Mouse (Mus musculus): ENCODE measurements around the gene Srrm1. TPM values are rescaled to one million over a fixed set of nuclear protein-coding genes. Genes with fewer than 3 reads are reported as not detected.

Srrm1 gene
- polyA plus RNA-seq, 1 experiment from 2014 or later, result 201 TPM

GRCm38 (mm10) chr4:135293813-135294212 is 59.3 kb downstream of the Srrm1 start:
- no peak overlapping the region for H3K4me2 ChIP-seq
- H3K9ac ChIP-seq, result no peak overlapping the region
- H3K4me3 ChIP-seq (ENCODE audit: low read depth, low read length), result no peak overlapping the region
- no peak overlapping the region for H3K27ac ChIP-seq (ENCODE audit: low read depth)
- peaks cover 7% of the 10 kb centered on the region; the same call in 1 of the 2 replicates for H3K4me1 ChIP-seq (ENCODE audit: insufficient read depth)
- TF ChIP-seq CTCF (IDR thresholded peaks at IDR 0.05; ENCODE audit: low read depth), result no peak
- H3K9me3 ChIP-seq (ENCODE audit: low read depth, low read length), result no peaks in the 10 kb centered on the region
- ATAC-seq (ENCODE audit: insufficient read depth) (no peak), DNase-seq (no peak)
- WGBS, result 70% methylated on average over 3 of the region's 3 CpGs
- no peaks in the 10 kb centered on the region for H3K36me3 ChIP-seq (ENCODE audit: insufficient read depth)
- H3K27me3 ChIP-seq (ENCODE audit: insufficient read depth, low read length), result no peaks in the 10 kb centered on the region

DNA sequence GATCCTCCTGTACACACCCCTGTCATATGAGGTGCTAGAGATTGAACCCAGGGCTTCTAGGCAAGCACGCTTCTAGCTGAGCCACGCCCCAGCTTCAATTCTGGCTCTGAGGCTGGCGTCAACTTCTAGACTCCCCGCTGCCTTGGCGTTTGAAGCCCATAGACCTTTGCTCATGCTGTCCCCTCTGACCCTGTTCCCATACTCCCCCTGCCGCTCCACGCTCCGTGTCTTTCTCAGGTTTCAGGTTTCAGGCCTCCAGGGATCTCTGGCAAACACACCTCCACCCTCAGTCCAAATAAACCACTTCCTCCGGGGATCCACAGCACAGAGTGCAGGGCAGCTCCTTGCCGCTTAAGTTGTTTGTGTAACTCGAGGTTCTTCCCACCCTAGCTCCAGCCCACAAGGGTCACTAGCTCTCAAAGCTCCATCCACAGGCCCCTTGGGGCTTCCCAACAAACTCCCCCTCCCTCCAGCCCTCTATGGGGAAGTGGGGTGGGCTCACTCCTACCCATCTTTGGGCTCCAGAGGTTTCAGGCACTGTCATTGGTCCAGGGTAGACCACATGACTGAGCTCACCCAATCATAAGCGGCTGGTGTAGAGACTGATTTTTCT is 60.5 kb downstream of the Srrm1 start:
- peak overlapping the region; percentile 22 for H3K9ac ChIP-seq
- no peak overlapping the region for H3K4me3 ChIP-seq (ENCODE audit: low read depth, low read length)
- peak; percentile 66 for ATAC-seq (ENCODE audit: insufficient read depth)
- no peaks in the 10 kb centered on the region for H3K9me3 ChIP-seq (ENCODE audit: low read depth, low read length)
- H3K27ac ChIP-seq (ENCODE audit: low read depth), result no peak overlapping the region
- TF ChIP-seq CTCF (IDR thresholded peaks at IDR 0.05; ENCODE audit: low read depth), result no peak
- DNase-seq, result peak; percentile 52
- H3K4me2 ChIP-seq, result peak overlapping the region; percentile 50
- H3K4me1 ChIP-seq (ENCODE audit: insufficient read depth), result peaks cover 7% of the 10 kb centered on the region; the same call in 1 of the 2 replicates
- no peaks in the 10 kb centered on the region for H3K27me3 ChIP-seq (ENCODE audit: insufficient read depth, low read length)
- no peaks in the 10 kb centered on the region for H3K36me3 ChIP-seq (ENCODE audit: insufficient read depth)
- 7% methylated on average over 12 of the region's 12 CpGs for WGBS

GRCm38 (mm10) chr4:135291841-135292240 is 61.3 kb downstream of the Srrm1 start:
- DNase-seq (no peak), ATAC-seq (ENCODE audit: insufficient read depth) (no peak)
- Histone ChIP-seq H3K27me3 (ENCODE audit: insufficient read depth, low read length) (no peaks in the 10 kb centered on the region), H3K4me3 (ENCODE audit: low read depth, low read length) (no peak overlapping the region), H3K4me2 (no peak overlapping the region), H3K9me3 (ENCODE audit: low read depth, low read length) (no peaks in the 10 kb centered on the region), H3K36me3 (ENCODE audit: insufficient read depth) (no peaks in the 10 kb centered on the region), H3K4me1 (ENCODE audit: insufficient read depth) (peaks cover 12% of the 10 kb centered on the region), H3K9ac (no peak overlapping the region), H3K27ac (ENCODE audit: low read depth) (no peak overlapping the region)
- no peak for TF ChIP-seq CTCF (IDR thresholded peaks at IDR 0.05; ENCODE audit: low read depth)
- WGBS, result 26% methylated on average over 6 of the region's 6 CpGs

- no peak overlapping the region for H3K9ac ChIP-seq
- no peak for ATAC-seq (ENCODE audit: insufficient read depth)
- H3K36me3 ChIP-seq (ENCODE audit: insufficient read depth), result no peaks in the 10 kb centered on the region
- H3K4me3 ChIP-seq (ENCODE audit: low read depth, low read length), result no peak overlapping the region
- no peaks in the 10 kb centered on the region for H3K27me3 ChIP-seq (ENCODE audit: insufficient read depth, low read length)
- peaks cover 18% of the 10 kb centered on the region for H3K4me1 ChIP-seq (ENCODE audit: insufficient read depth)
- no peak for TF ChIP-seq CTCF (IDR thresholded peaks at IDR 0.05; ENCODE audit: low read depth)
- H3K4me2 ChIP-seq, result no peak overlapping the region
- no peak for DNase-seq
- 68% methylated on average over 8 of the region's 8 CpGs for WGBS
- no peaks in the 10 kb centered on the region for H3K9me3 ChIP-seq (ENCODE audit: low read depth, low read length)
- no peak overlapping the region for H3K27ac ChIP-seq (ENCODE audit: low read depth)
Observed at GRCm38 (mm10) chr4:135291199-135291598, 61.9 kb downstream of the Srrm1 start.

DNA sequence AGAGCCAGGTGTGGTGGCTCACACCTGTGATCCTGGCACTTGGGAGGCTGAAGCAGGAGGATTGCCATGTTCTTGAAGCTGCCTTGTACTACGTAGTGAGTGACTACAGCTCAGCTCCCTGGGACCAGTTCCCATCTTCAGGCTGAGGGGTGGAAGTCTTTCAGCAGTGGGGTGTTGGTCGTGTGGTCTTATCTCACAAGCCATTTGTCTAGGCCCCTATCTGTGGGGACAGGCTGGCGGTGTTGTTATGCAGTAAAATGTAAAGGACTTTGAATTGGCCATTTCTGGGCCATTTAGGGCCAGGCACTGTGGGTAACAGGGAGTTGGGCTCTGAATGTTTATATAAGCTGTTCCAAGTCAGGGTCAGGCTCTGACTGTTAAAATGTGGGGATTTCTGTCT is 65.1 kb downstream of the Srrm1 start:
- Histone ChIP-seq H3K4me2 (peak overlapping the region; percentile 12; the same call in 1 of the 2 replicates), H3K27ac (ENCODE audit: low read depth) (peak overlapping the region; percentile 76; the same call in 1 of the 2 replicates), H3K9me3 (ENCODE audit: low read depth, low read length) (no peaks in the 10 kb centered on the region), H3K27me3 (ENCODE audit: insufficient read depth, low read length) (no peaks in the 10 kb centered on the region), H3K36me3 (ENCODE audit: insufficient read depth) (no peaks in the 10 kb centered on the region), H3K4me1 (ENCODE audit: insufficient read depth) (peaks cover 27% of the 10 kb centered on the region), H3K9ac (no peak overlapping the region), H3K4me3 (ENCODE audit: low read depth, low read length) (no peak overlapping the region)
- no peak for DNase-seq
- 25% methylated on average over 3 of the region's 3 CpGs for WGBS
- ATAC-seq (ENCODE audit: insufficient read depth), result no peak
- TF ChIP-seq CTCF (IDR thresholded peaks at IDR 0.05; ENCODE audit: low read depth), result no peak

DNA sequence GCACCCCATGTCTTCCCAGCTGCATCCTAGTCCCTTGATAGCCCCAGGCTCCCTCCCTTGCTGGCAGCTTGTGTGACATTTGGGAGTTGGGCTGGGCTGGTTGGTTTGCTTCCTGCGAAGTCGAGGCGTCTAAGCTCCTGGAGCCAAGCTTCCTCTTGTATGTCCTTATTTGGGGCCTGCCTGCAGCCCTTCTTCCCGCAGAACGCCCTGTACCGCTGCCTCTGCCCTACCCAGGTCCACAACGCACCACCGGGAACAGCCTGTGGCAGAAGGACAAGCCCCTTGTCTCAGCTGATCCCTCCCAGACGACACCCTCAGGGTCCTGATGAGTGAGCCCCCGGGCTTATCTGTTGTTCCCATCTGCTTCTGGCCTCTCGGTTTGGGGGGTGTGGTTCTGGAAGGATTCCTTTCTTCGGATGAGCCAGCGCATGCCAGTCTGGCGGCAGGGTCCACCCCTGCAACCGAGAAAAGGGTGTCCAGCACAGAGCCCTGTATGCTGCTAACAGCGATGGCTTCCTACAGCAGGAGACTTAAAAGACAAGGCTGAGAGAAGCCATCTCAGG is 66.2 kb downstream of the Srrm1 start:
- ATAC-seq (ENCODE audit: insufficient read depth) (peak; percentile 78), DNase-seq (peak; percentile 77)
- no peaks in the 10 kb centered on the region for H3K9me3 ChIP-seq (ENCODE audit: low read depth, low read length)
- H3K4me1 ChIP-seq (ENCODE audit: insufficient read depth), result peaks cover 21% of the 10 kb centered on the region
- peak overlapping the region; percentile 15; the same call in 1 of the 2 replicates for H3K4me3 ChIP-seq (ENCODE audit: low read depth, low read length)
- peak overlapping the region; percentile 51 for H3K4me2 ChIP-seq
- H3K9ac ChIP-seq, result peak overlapping the region; percentile 36
- H3K27ac ChIP-seq (ENCODE audit: low read depth), result peak overlapping the region; percentile 76
- WGBS, result 7% methylated on average over 16 of the region's 16 CpGs
- no peak for TF ChIP-seq CTCF (IDR thresholded peaks at IDR 0.05; ENCODE audit: low read depth)
- H3K36me3 ChIP-seq (ENCODE audit: insufficient read depth), result no peaks in the 10 kb centered on the region
- H3K27me3 ChIP-seq (ENCODE audit: insufficient read depth, low read length), result no peaks in the 10 kb centered on the region

DNA sequence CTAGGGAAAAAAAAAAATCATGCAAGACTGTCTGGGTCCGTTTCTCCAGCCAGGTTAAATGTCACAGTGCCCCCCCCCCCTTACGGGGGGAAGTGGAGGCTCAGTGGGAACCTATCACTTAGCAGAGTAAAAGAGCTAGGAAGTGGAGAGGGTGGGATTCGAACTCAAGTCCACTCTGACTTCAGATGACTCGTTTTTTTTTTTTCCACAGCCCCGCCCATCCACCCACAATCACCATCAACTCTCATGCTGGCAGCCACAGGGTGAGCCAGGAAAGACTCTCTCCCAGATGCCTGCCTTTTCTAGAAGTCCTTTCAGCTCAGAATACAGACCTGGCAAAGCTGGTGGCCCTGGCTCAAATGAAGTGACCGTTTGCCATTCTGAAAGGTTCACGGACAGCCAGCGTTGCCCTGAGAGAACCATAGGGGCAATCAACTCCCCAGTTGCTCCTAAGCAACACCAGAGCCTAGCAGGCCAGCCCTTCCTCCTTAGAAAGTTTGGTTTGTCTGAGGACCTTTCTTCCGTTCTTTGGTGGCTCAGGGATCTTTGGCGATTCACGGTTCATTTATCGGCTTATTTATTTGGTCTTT is 67.0 kb downstream of the Srrm1 start:
- DNase-seq (no peak), ATAC-seq (ENCODE audit: insufficient read depth) (no peak)
- Histone ChIP-seq H3K36me3 (ENCODE audit: insufficient read depth) (no peaks in the 10 kb centered on the region), H3K27ac (ENCODE audit: low read depth) (peak overlapping the region; percentile 76), H3K27me3 (ENCODE audit: insufficient read depth, low read length) (no peaks in the 10 kb centered on the region), H3K9ac (no peak overlapping the region), H3K4me3 (ENCODE audit: low read depth, low read length) (no peak overlapping the region), H3K9me3 (ENCODE audit: low read depth, low read length) (no peaks in the 10 kb centered on the region), H3K4me1 (ENCODE audit: insufficient read depth) (peaks cover 20% of the 10 kb centered on the region), H3K4me2 (peak overlapping the region; percentile 51; the same call in 1 of the 2 replicates)
- 58% methylated on average over 12 of the region's 12 CpGs for WGBS
- TF ChIP-seq CTCF (IDR thresholded peaks at IDR 0.05; ENCODE audit: low read depth), result no peak
